In the genomic region with DNA sequence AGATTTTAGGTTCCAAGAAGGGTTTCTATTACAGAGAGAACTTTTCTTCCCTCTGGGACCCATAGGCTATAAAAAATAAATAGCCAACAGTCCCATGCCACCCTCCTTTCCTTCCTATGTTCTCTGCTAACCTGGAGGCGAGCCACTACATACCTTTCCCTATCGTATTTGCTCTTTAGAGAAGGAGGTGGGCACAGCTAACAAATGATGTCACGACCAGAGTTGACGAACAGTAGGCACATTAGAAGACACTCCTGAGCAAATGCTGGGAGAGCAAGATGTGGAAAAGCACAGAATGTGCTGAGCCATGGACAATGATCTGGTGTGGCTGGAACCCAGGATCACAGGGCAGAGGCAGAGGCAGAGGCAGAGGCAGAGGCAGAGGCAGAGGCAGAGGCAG, we compare ENCODE assay signal across 23 mouse cellular contexts. TPM values are rescaled to one million over a fixed set of nuclear protein-coding genes. Genes with fewer than 3 reads are reported as not detected.
DNase-seq lines count a peak whose midpoint lies in the region; ATAC-seq lines count a peak whose summit lies in the region.
"Had no signal": no experiment of that assay in that cellular context is flagged by ENCODE, and none has a peak within 500 bp of the region (broad histone marks: within the 10 kb centered on the region; RNA-seq: fewer than 3 reads in every experiment).

No protein-coding gene starts in this region.

- no peaks in the 10 kb centered on the region for H3K27me3 ChIP-seq in kidney, embryonic 14.5 days (ENCODE audit: control insufficient read depth, insufficient read depth, low read length)
- no peaks in the 10 kb centered on the region for H3K27me3 ChIP-seq in lung, embryonic 16.5 days (ENCODE audit: control insufficient read depth, insufficient read depth, low read depth, low read length)
- H3K27me3 ChIP-seq in limb, embryonic 10.5 days (ENCODE audit: low read depth, poor library complexity, severe bottlenecking), result no peaks in the 10 kb centered on the region
- H3K27me3 ChIP-seq in stomach, embryonic 16.5 days (ENCODE audit: control insufficient read depth, insufficient read depth, low read length), result no peaks in the 10 kb centered on the region
- H3K27me3 ChIP-seq: embryonic facial prominence, embryonic 13.5 days; heart, embryonic 12.5 days; midbrain, embryonic 12.5 days had no signal

- H3K27ac ChIP-seq in kidney, embryonic 14.5 days (ENCODE audit: low read depth, low read length), result peak overlapping the region; percentile 39; the same call in 1 of the 2 replicates
- H3K27ac ChIP-seq in lung, embryonic 16.5 days (ENCODE audit: low read length), result no peak overlapping the region
- peak overlapping the region; percentile 84 for H3K27ac ChIP-seq in limb, embryonic 10.5 days
- peak overlapping the region; percentile 59; the same call in 1 of the 2 replicates for H3K27ac ChIP-seq in stomach, embryonic 16.5 days (ENCODE audit: low read length)
- H3K27ac ChIP-seq: embryonic facial prominence, embryonic 13.5 days; hindbrain, embryonic 10.5 days; hindbrain, postnatal 0 days; layer of hippocampus, adult 2 months; midbrain, embryonic 12.5 days had no signal

- no peak overlapping the region for H3K4me2 ChIP-seq in kidney, embryonic 14.5 days (replicated peaks; ENCODE audit: low read depth, low read length)
- H3K4me2 ChIP-seq in lung, embryonic 16.5 days (ENCODE audit: low read depth, low read length), result no peak overlapping the region
- H3K4me2 ChIP-seq in stomach, embryonic 16.5 days (ENCODE audit: low read depth, low read length), result no peak overlapping the region
- H3K4me2 ChIP-seq: embryonic facial prominence, embryonic 13.5 days; heart, embryonic 12.5 days; liver, embryonic 11.5 days; midbrain, embryonic 12.5 days had no signal

- H3K36me3 ChIP-seq in kidney, embryonic 14.5 days (ENCODE audit: control insufficient read depth, insufficient read depth, low read length), result no peaks in the 10 kb centered on the region
- H3K36me3 ChIP-seq in lung, embryonic 16.5 days (ENCODE audit: control insufficient read depth, insufficient read depth, low read length), result no peaks in the 10 kb centered on the region
- no peaks in the 10 kb centered on the region for H3K36me3 ChIP-seq in limb, embryonic 10.5 days
- H3K36me3 ChIP-seq in stomach, embryonic 16.5 days (ENCODE audit: control insufficient read depth, insufficient read depth, low read length), result no peaks in the 10 kb centered on the region
- H3K36me3 ChIP-seq: embryonic facial prominence, embryonic 13.5 days; heart, embryonic 12.5 days; hindbrain, embryonic 10.5 days; midbrain, embryonic 12.5 days had no signal

- H3K4me3 ChIP-seq in kidney, embryonic 14.5 days (ENCODE audit: low read length), result no peak overlapping the region
- no peak overlapping the region for H3K4me3 ChIP-seq in lung, embryonic 16.5 days (ENCODE audit: low read length)
- H3K4me3 ChIP-seq in limb, embryonic 10.5 days, result no peak overlapping the region
- H3K4me3 ChIP-seq in stomach, embryonic 16.5 days (replicated peaks; ENCODE audit: low read length), result no peak overlapping the region
- H3K4me3 ChIP-seq: embryonic facial prominence, embryonic 13.5 days; erythroblast, embryonic 14.5 days; heart, embryonic 12.5 days; hindbrain, embryonic 10.5 days; layer of hippocampus, adult 2 months; midbrain, embryonic 12.5 days had no signal

- no peak for DNase-seq in kidney, postnatal 10 days
- DNase-seq in lung, postnatal 36 days, result no peak
- DNase-seq in limb, embryonic 10.5 days (ENCODE audit: low spot score), result no peak
- DNase-seq in frontal cortex, postnatal 10 days (ENCODE audit: low spot score in 2 of 2), result no peak
- no peak for DNase-seq in layer of hippocampus, postnatal 14 days (ENCODE audit: low spot score in 2 of 2)
- DNase-seq: cerebellum, adult 18-20 months; cerebellum, postnatal 14 days; gastrocnemius, postnatal 10 days; heart, postnatal 10 days; kidney, adult 18-20 months; liver, postnatal 0 days had no signal

- 89% methylated on average over 4 of the region's 4 CpGs for WGBS in kidney, embryonic 14.5 days
- WGBS in lung, embryonic 16.5 days, result 70% methylated on average over 4 of the region's 4 CpGs
- 89% methylated on average over 4 of the region's 4 CpGs for WGBS in limb, embryonic 10.5 days
- WGBS in stomach, embryonic 16.5 days, result 71% methylated on average over 4 of the region's 4 CpGs

- no peak for ATAC-seq in kidney, embryonic 14.5 days (ENCODE audit: low FRiP score, low TSS enrichment)
- ATAC-seq in lung, embryonic 16.5 days (ENCODE audit: low read depth), result peak; percentile 78; the same call in 1 of the 2 replicates
- ATAC-seq in stomach, embryonic 16.5 days (ENCODE audit: insufficient read depth, low FRiP score), result no peak
- ATAC-seq: forebrain, embryonic 14.5 days; hindbrain, postnatal 0 days; liver, postnatal 0 days had no signal

- no peaks in the 10 kb centered on the region for H3K9me3 ChIP-seq in kidney, embryonic 14.5 days (ENCODE audit: control insufficient read depth, low read length)
- H3K9me3 ChIP-seq in lung, embryonic 16.5 days (ENCODE audit: control insufficient read depth, low read length), result no peaks in the 10 kb centered on the region
- H3K9me3 ChIP-seq in limb, embryonic 10.5 days (replicated peaks), result no peaks in the 10 kb centered on the region
- no peaks in the 10 kb centered on the region for H3K9me3 ChIP-seq in stomach, embryonic 16.5 days (replicated peaks; ENCODE audit: control insufficient read depth, low read length)
- H3K9me3 ChIP-seq: embryonic facial prominence, embryonic 13.5 days; heart, embryonic 12.5 days; hindbrain, embryonic 10.5 days; midbrain, embryonic 12.5 days had no signal

- no peak overlapping the region for H3K9ac ChIP-seq in kidney, embryonic 14.5 days (ENCODE audit: low read depth, low read length)
- no peak overlapping the region for H3K9ac ChIP-seq in lung, embryonic 16.5 days (ENCODE audit: low read length)
- no peak overlapping the region for H3K9ac ChIP-seq in stomach, embryonic 16.5 days (ENCODE audit: low read length)
- H3K9ac ChIP-seq: embryonic facial prominence, embryonic 13.5 days; heart, embryonic 12.5 days; liver, postnatal 0 days; midbrain, embryonic 12.5 days had no signal

- H3K4me1 ChIP-seq in kidney, embryonic 14.5 days (ENCODE audit: control insufficient read depth, insufficient read depth, low read length), result no peaks in the 10 kb centered on the region
- no peaks in the 10 kb centered on the region for H3K4me1 ChIP-seq in lung, embryonic 16.5 days (replicated peaks; ENCODE audit: control insufficient read depth, insufficient read depth, low read length)
- H3K4me1 ChIP-seq in limb, embryonic 10.5 days, result peaks cover 56% of the 10 kb centered on the region
- 0 out of 2 replicates have a peak, but pooled peaks cover 2% of the 10 kb centered on the region for H3K4me1 ChIP-seq in stomach, embryonic 16.5 days (ENCODE audit: control insufficient read depth, insufficient read depth, low read length)
- H3K4me1 ChIP-seq: embryonic facial prominence, embryonic 13.5 days; heart, embryonic 12.5 days; midbrain, embryonic 12.5 days had no signal

RNA-seq across cellular contexts. Expression of gene Dock7, which starts 30.7 kb away (rescaled TPM):
- 63.1 and 84.5 TPM in 2 replicates for polyA plus RNA-seq in kidney, embryonic 14.5 days (2014; fragmentation: Nextera tagmentation; extraction: Ambion mirVana)
- polyA plus RNA-seq in lung, embryonic 16.5 days (2015; fragmentation: Nextera tagmentation; extraction: Ambion mirVana), result 44.9 and 49.0 TPM in 2 replicates
- 74.8 and 92.5 TPM in 2 replicates for polyA plus RNA-seq in limb, embryonic 10.5 days (2016; fragmentation: Nextera tagmentation; extraction: Ambion mirVana)
- polyA plus RNA-seq in stomach, embryonic 16.5 days (2015; fragmentation: Nextera tagmentation; extraction: Ambion mirVana), result 51.3 and 52.1 TPM in 2 replicates
- 10 to 100 TPM; 36.2 to 42.4 TPM for total RNA-seq in layer of hippocampus, postnatal 14 days (2021)

RNA-seq across cellular contexts. Expression of gene Atg4c, which starts 42.3 kb away (rescaled TPM):
- polyA plus RNA-seq in kidney, embryonic 14.5 days (2014; fragmentation: Nextera tagmentation; extraction: Ambion mirVana), result 6.7 and 16.2 TPM in 2 replicates
- 13.5 and 14.7 TPM in 2 replicates for polyA plus RNA-seq in lung, embryonic 16.5 days (2015; fragmentation: Nextera tagmentation; extraction: Ambion mirVana)
- polyA plus RNA-seq in limb, embryonic 10.5 days (2016; fragmentation: Nextera tagmentation; extraction: Ambion mirVana), result 12.4 and 15.5 TPM in 2 replicates
- polyA plus RNA-seq in stomach, embryonic 16.5 days (2015; fragmentation: Nextera tagmentation; extraction: Ambion mirVana), result 11.8 and 13.9 TPM in 2 replicates
- 10 to 100 TPM; 29.5 to 36.4 TPM for total RNA-seq in layer of hippocampus, postnatal 14 days (2021)
